Mouse (Mus musculus) frontal cortex, adult (tissue): ENCODE results near the gene Olfr1258.
"Not testable (repeated sequence)": the region's sequence is repeated elsewhere in the genome, so short reads cannot be mapped to it uniquely, and the experiment has no call there.

Experiments used
- ATAC-seq: cut with Nextera tagmentation; 2 replicates; pipeline ENCODE4 v1.9.2; 2017; ENCODE audit warnings: mild to moderate bottlenecking, moderate library complexity, mixed read lengths; ENCODE audit not compliant: low TSS enrichment

Gene Olfr1258

GRCm38 (mm10) chr2:89927009-89927408 is at the start of gene Olfr1258:
Gene Olfr1258, plus strand, starts transcription at chr2:89927309.
- ATAC-seq = no peak

GRCm38 (mm10) chr2:89878137-89878536 is 49.0 kb upstream of the Olfr1258 start, which contains the start of gene Olfr1257:
Gene Olfr1257, plus strand, starts transcription at chr2:89878437.
- ATAC-seq = no peak

- ATAC-seq = not testable (repeated sequence)
Observed at GRCm38 (mm10) chr2:89912616-89913015, 14.5 kb upstream of the Olfr1258 start.

GRCm38 (mm10) chr2:89948564-89948963 is 21.5 kb downstream of the Olfr1258 start, which contains the start of gene Olfr1259:
Gene Olfr1259, minus strand, starts transcription at chr2:89948664.
- ATAC-seq = no peak

GRCm38 (mm10) chr2:89974184-89974583 is 47.1 kb downstream of the Olfr1258 start, which contains the start of gene Olfr1260:
Gene Olfr1260, plus strand, starts transcription at chr2:89974340.
- peak; percentile 70 for ATAC-seq

- no peak for ATAC-seq
Observed at GRCm38 (mm10) chr2:89977709-89978108, 50.6 kb downstream of the Olfr1258 start.
